Mouse (Mus musculus) intestine, embryonic 14.5 days (tissue): ENCODE measurements around the gene Gabbr2. TPM values are rescaled to one million over a fixed set of nuclear protein-coding genes. Genes with fewer than 3 reads are reported as not detected.

ENCODE experiments used
- ATAC-seq: fragments of 200-750 bp; cut with Nextera tagmentation; replicated peaks from 2 replicates; pipeline ENCODE4 v1.8.0; 2017; ENCODE audit warnings: low read depth, moderate number of reproducible peaks, moderate TSS enrichment, moderate library complexity; ENCODE audit not compliant: low FRiP score, low TSS enrichment
- DNase-seq: peaks from one replicate; pipeline ENCODE4 v3.0.0-alpha.2; 2018; ENCODE audit warnings: low spot score
- H3K27ac ChIP-seq: fragments of 300-500 bp; sonication (generic); 2 replicates; pipeline ENCODE4 v1.5.1; 2014; ENCODE audit warnings: low read depth, mild to moderate bottlenecking, control low read depth
- H3K27me3 ChIP-seq: fragments of 300-500 bp; sonication (generic); replicated peaks from 2 replicates; pipeline ENCODE4 v1.6.1; 2014; ENCODE audit warnings: low read length, control low read depth; ENCODE audit not compliant: control insufficient read depth, insufficient read depth
- H3K36me3 ChIP-seq: fragments of 300-500 bp; sonication (generic); 2 replicates; pipeline ENCODE4 v1.6.1; 2014; ENCODE audit warnings: low read length, control low read depth; ENCODE audit not compliant: control insufficient read depth, insufficient read depth
- H3K4me1 ChIP-seq: fragments of 300-500 bp; sonication (generic); replicated peaks from 2 replicates; pipeline ENCODE4 v1.6.1; 2014; ENCODE audit warnings: low read length, control low read depth, mixed read lengths; ENCODE audit not compliant: control insufficient read depth, insufficient read depth
- H3K4me2 ChIP-seq: fragments of 300-500 bp; sonication (generic); 2 replicates; pipeline ENCODE4 v1.6.1; 2014; ENCODE audit warnings: low read length
- H3K4me3 ChIP-seq: fragments of 300-500 bp; sonication (generic); 2 replicates; pipeline ENCODE4 v1.5.1; 2014; ENCODE audit warnings: low read depth, low read length, control low read depth, mixed read lengths
- H3K9ac ChIP-seq: fragments of 300-500 bp; sonication (generic); 2 replicates; pipeline ENCODE4 v1.6.1; 2014; ENCODE audit warnings: mild to moderate bottlenecking, low read length
- H3K9me3 ChIP-seq: fragments of 300-500 bp; sonication (generic); 2 replicates; pipeline ENCODE4 v1.6.1; 2016; ENCODE audit warnings: low read length, control low read depth; ENCODE audit not compliant: control insufficient read depth
- WGBS: fragments of 180-500 bp; shearing (Covaris S2); extraction: QIAGEN DNeasy Blood & Tissue Kit; methylation state at CpG from one replicate; pipeline ENCODE4 v1.1.7; 2014; 5-methylcytosine and 5-hydroxymethylcytosine counted together
- polyA plus RNA-seq: library from polyadenylated mRNA; unstranded; fragments of >200 nt; fragmentation: Nextera tagmentation; extraction: Ambion mirVana; gene quantifications from 2 replicates; pipeline ENCODE4 v1.2.1, GENCODE M21; 2014

Gabbr2 gene
- polyA plus RNA-seq, 1 experiment from 2014 or later = 0.16 TPM

- WGBS = 86% methylated on average over 7 of the region's 7 CpGs
- Histone ChIP-seq H3K36me3 (no peaks in the 10 kb centered on the region), H3K9ac (no peak overlapping the region), H3K27me3 (no peaks in the 10 kb centered on the region), H3K4me2 (no peak overlapping the region), H3K4me3 (no peak overlapping the region), H3K4me1 (no peaks in the 10 kb centered on the region), H3K27ac (no peak overlapping the region), H3K9me3 (no peaks in the 10 kb centered on the region)
- ATAC-seq = no peak
- DNase-seq = no peak
These were observed 149.1 kb downstream of the Gabbr2 start for GRCm38 (mm10) chr4:46842596-46842995.

DNA sequence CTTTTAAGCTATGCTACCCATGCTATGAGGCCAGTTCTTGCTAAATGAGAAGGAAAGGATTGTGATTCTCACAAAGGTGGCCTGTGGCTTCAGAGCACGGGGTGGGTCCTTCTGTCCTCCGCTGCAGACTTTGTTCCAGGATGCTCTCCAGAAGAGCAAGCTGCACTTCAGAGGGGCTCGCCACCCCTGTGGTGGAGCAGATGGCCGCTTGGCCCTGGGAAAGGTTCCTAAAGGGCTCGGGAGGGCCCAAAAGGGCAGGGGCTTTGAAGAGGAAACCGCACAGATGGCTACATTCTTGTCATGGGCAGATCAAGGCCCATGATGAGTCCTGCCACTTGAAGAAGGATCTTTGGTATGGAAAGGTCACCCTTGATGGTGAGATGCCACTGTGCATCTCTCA is 151.5 kb downstream of the Gabbr2 start:
- 59% methylated on average over 6 of the region's 6 CpGs for WGBS
- no peak overlapping the region for H3K9ac ChIP-seq
- no peak overlapping the region for H3K4me3 ChIP-seq
- no peak overlapping the region for H3K4me2 ChIP-seq
- H3K27ac ChIP-seq = no peak overlapping the region
- ATAC-seq = no peak
- no peaks in the 10 kb centered on the region for H3K36me3 ChIP-seq
- DNase-seq = no peak
- H3K27me3 ChIP-seq = no peaks in the 10 kb centered on the region
- H3K9me3 ChIP-seq = no peaks in the 10 kb centered on the region
- no peaks in the 10 kb centered on the region for H3K4me1 ChIP-seq

- DNase-seq (no peak), ATAC-seq (no peak)
- no peak overlapping the region for H3K4me2 ChIP-seq
- no peaks in the 10 kb centered on the region for H3K36me3 ChIP-seq
- H3K9ac ChIP-seq = no peak overlapping the region
- WGBS = 67% methylated on average over 7 of the region's 7 CpGs
- H3K4me3 ChIP-seq = no peak overlapping the region
- H3K27ac ChIP-seq = no peak overlapping the region
- no peaks in the 10 kb centered on the region for H3K9me3 ChIP-seq
- no peaks in the 10 kb centered on the region for H3K4me1 ChIP-seq
- no peaks in the 10 kb centered on the region for H3K27me3 ChIP-seq
These were observed 154.3 kb downstream of the Gabbr2 start for GRCm38 (mm10) chr4:46837362-46837761.

DNA sequence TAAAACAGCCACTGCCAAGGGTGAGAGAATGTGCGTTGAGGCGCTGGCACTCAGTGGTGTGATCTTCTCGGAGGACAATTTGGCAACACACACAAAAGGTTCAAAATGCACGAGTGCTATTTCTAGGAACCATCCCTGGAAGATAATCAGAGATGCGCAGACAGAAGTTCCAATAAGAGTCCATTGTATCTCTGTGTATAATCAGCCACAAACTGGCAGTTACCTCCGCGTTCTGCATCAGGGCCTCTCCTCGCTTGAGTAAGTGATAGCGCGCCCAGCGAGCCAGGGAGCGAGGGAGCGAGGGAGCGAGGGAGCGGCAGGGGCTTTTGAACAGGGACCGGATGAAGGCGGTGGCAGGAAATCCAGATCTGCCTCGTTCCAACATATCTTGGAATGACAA is 155.6 kb downstream of the Gabbr2 start:
- Histone ChIP-seq H3K9ac (no peak overlapping the region), H3K27ac (no peak overlapping the region), H3K4me1 (no peaks in the 10 kb centered on the region), H3K4me3 (no peak overlapping the region), H3K4me2 (no peak overlapping the region), H3K36me3 (no peaks in the 10 kb centered on the region), H3K9me3 (no peaks in the 10 kb centered on the region), H3K27me3 (no peaks in the 10 kb centered on the region)
- DNase-seq (no peak), ATAC-seq (no peak)
- 71% methylated on average over 18 of the region's 18 CpGs for WGBS

DNA sequence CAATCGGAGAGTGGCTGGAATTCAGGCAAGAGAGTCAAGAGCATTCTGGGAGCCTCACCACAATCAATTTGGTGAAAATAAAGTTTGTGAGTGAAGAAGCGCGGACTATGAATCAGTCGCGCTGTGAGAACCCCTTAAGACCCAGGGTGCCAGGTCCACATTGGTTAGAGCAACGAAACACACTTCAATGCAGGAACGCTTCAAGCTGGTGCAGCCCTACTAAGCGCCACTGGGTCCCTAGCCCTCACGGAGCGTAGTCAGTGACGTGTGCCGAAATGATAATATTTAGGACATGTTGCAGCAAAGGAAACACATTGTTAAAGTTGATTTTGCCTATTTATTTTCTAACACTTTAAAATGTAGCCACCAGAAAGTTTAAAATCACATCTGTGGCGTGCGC is 156.6 kb downstream of the Gabbr2 start:
- H3K27ac ChIP-seq = no peak overlapping the region
- H3K4me2 ChIP-seq = no peak overlapping the region
- ATAC-seq = no peak
- H3K9me3 ChIP-seq = no peaks in the 10 kb centered on the region
- WGBS = 91% methylated on average over 14 of the region's 14 CpGs
- H3K27me3 ChIP-seq = no peaks in the 10 kb centered on the region
- no peaks in the 10 kb centered on the region for H3K36me3 ChIP-seq
- DNase-seq = no peak
- H3K9ac ChIP-seq = no peak overlapping the region
- H3K4me3 ChIP-seq = no peak overlapping the region
- H3K4me1 ChIP-seq = no peaks in the 10 kb centered on the region

GRCm38 (mm10) chr4:46832834-46833544 is 158.7 kb downstream of the Gabbr2 start:
- DNase-seq = no peak
- no peak overlapping the region for H3K27ac ChIP-seq
- no peaks in the 10 kb centered on the region for H3K27me3 ChIP-seq
- WGBS = 40% methylated on average over 12 of the region's 12 CpGs
- H3K9ac ChIP-seq = no peak overlapping the region
- no peaks in the 10 kb centered on the region for H3K9me3 ChIP-seq
- no peak for ATAC-seq
- H3K4me2 ChIP-seq = no peak overlapping the region
- H3K4me1 ChIP-seq = 0 out of 2 replicates have a peak, but pooled peaks cover 3% of the 10 kb centered on the region
- no peaks in the 10 kb centered on the region for H3K36me3 ChIP-seq
- H3K4me3 ChIP-seq = no peak overlapping the region

GRCm38 (mm10) chr4:46829656-46830055 is 162.0 kb downstream of the Gabbr2 start:
- WGBS = 50% methylated on average over 2 of the region's 2 CpGs
- H3K9me3 ChIP-seq = no peaks in the 10 kb centered on the region
- H3K27ac ChIP-seq = no peak overlapping the region
- H3K4me1 ChIP-seq = 0 out of 2 replicates have a peak, but pooled peaks cover 6% of the 10 kb centered on the region
- no peak overlapping the region for H3K4me2 ChIP-seq
- H3K9ac ChIP-seq = no peak overlapping the region
- H3K27me3 ChIP-seq = no peaks in the 10 kb centered on the region
- no peak for DNase-seq
- H3K36me3 ChIP-seq = no peaks in the 10 kb centered on the region
- ATAC-seq = no peak
- H3K4me3 ChIP-seq = no peak overlapping the region

GRCm38 (mm10) chr4:46828141-46828571 is 163.5 kb downstream of the Gabbr2 start:
- H3K27me3 ChIP-seq = no peaks in the 10 kb centered on the region
- DNase-seq (no peak), ATAC-seq (no peak)
- H3K27ac ChIP-seq = no peak overlapping the region
- no peak overlapping the region for H3K9ac ChIP-seq
- no peak overlapping the region for H3K4me2 ChIP-seq
- no peaks in the 10 kb centered on the region for H3K36me3 ChIP-seq
- H3K9me3 ChIP-seq = no peaks in the 10 kb centered on the region
- 0 out of 2 replicates have a peak, but pooled peaks cover 6% of the 10 kb centered on the region for H3K4me1 ChIP-seq
- 86% methylated on average over 5 of the region's 5 CpGs for WGBS
- H3K4me3 ChIP-seq = no peak overlapping the region

DNA sequence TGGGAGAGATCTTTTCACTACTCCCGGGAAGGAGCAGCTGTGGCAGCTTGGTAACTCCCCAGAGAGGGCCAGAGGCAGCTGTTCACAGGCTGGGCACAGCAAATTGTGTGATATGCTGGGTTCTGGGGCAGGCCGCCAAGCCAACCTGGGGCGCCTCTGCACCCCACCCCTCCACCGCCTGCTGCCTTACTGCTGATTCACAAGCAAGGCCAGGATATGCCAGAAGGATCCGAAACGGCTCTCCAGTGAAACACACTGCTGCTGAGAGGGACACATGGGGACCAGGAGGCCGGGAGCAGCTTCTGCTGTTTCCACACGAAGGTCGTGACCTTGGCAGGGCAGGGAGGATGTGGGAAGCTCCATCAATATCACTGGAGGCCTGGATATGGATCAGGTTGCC is 164.2 kb downstream of the Gabbr2 start:
- 0 out of 2 replicates have a peak, but pooled peaks cover 6% of the 10 kb centered on the region for H3K4me1 ChIP-seq
- H3K9ac ChIP-seq = no peak overlapping the region
- DNase-seq (no peak), ATAC-seq (no peak)
- 47% methylated on average over 9 of the region's 9 CpGs for WGBS
- no peak overlapping the region for H3K27ac ChIP-seq
- H3K36me3 ChIP-seq = no peaks in the 10 kb centered on the region
- no peaks in the 10 kb centered on the region for H3K27me3 ChIP-seq
- no peaks in the 10 kb centered on the region for H3K9me3 ChIP-seq
- H3K4me3 ChIP-seq = no peak overlapping the region
- H3K4me2 ChIP-seq = no peak overlapping the region
